Comparison of ENCODE assay signal across 8 mouse cellular contexts in genomic region chr4:114986211-114986590, GRCm38 (mm10). TPM values are rescaled to one million over a fixed set of nuclear protein-coding genes. Genes with fewer than 3 reads are reported as not detected.
A peak's percentile ranks its signal among the peaks of the same experiment; 100 is the strongest.
DNase-seq lines count a peak whose midpoint lies in the region; ATAC-seq lines count a peak whose summit lies in the region.

No protein-coding gene starts in this region.

- H3K4me2 ChIP-seq in hindbrain, embryonic 11.5 days (replicated peaks; ENCODE audit: low read depth, low read length) = peak overlapping the region; percentile 44

- H3K4me1 ChIP-seq in hindbrain, embryonic 11.5 days (replicated peaks; ENCODE audit: control insufficient read depth, insufficient read depth, low read length) = no peaks in the 10 kb centered on the region

- no peaks in the 10 kb centered on the region for H3K9me3 ChIP-seq in hindbrain, embryonic 11.5 days (ENCODE audit: control insufficient read depth, low read length)

- H3K36me3 ChIP-seq in hindbrain, embryonic 11.5 days (ENCODE audit: control insufficient read depth, insufficient read depth, low read length) = no peaks in the 10 kb centered on the region

- H3K9ac ChIP-seq in hindbrain, embryonic 11.5 days (ENCODE audit: low read depth, low read length) = peak overlapping the region; percentile 93

- peak overlapping the region; percentile 81 for H3K4me3 ChIP-seq in hindbrain, embryonic 11.5 days (ENCODE audit: low read depth, low read length)

- ATAC-seq in hindbrain, embryonic 11.5 days (ENCODE audit: low FRiP score) = peak; percentile 69

- 3% methylated on average over 8 of the region's 8 CpGs for WGBS in hindbrain, embryonic 11.5 days

- H3K27me3 ChIP-seq in hindbrain, embryonic 11.5 days (ENCODE audit: control insufficient read depth, insufficient read depth, low read length) = no peaks in the 10 kb centered on the region

- intact Hi-C loops in left cerebral cortex, postnatal 4 days (cut with DNase I) = no loop called here
- intact Hi-C loops in left cerebral cortex, postnatal 36 days (cut with DNase I) = no loop called here
- intact Hi-C loops in gastrocnemius, postnatal 14 days (cut with DNase I; ENCODE audit: low total_unique reads) = no loop called here

- DNase-seq in left cerebral cortex, postnatal 4 days = peak; percentile 2
- DNase-seq in left cerebral cortex, postnatal 36 days (ENCODE audit: low spot score in 2 of 2) = no peak
- DNase-seq in embryo, embryonic 11 days = peak; percentile 45
- peak; percentile 52 for DNase-seq in hindbrain, embryonic 11.5 days (ENCODE audit: low spot score)
- DNase-seq in mesoderm, embryonic 11.5 days (ENCODE audit: low read depth, low spot score) = peak; percentile 7
- no peak for DNase-seq in urinary bladder, postnatal 25 days (ENCODE audit: low spot score)
- no peak for DNase-seq in gastrocnemius, postnatal 14 days
- DNase-seq in spleen, postnatal 14 days (ENCODE audit: low spot score in 2 of 2) = no peak

- H3K27ac ChIP-seq in hindbrain, embryonic 11.5 days (ENCODE audit: low read depth, low read length) = peak overlapping the region; percentile 99

RNA-seq across cellular contexts. Expression of gene Cmpk1, which starts 0.8 kb away (rescaled TPM):
- total RNA-seq in left cerebral cortex, postnatal 4 days (2021) = 100 to 1,000 TPM; 141 to 149 TPM
- total RNA-seq in left cerebral cortex, postnatal 36 days (2021) = 10 to 100 TPM; 84.5 to 84.8 TPM
- polyA plus RNA-seq in hindbrain, embryonic 11.5 days (2014; fragmentation: Nextera tagmentation; extraction: Ambion mirVana) = 134 and 150 TPM in 2 replicates
- total RNA-seq in gastrocnemius, postnatal 14 days (2021) = 10 to 100 TPM; 24.5 to 26.9 TPM

RNA-seq across cellular contexts. Expression of gene Stil, which starts 13.8 kb away (rescaled TPM):
- total RNA-seq in left cerebral cortex, postnatal 4 days (2021) = 1 to 10 TPM; 2.9 to 3.1 TPM
- total RNA-seq in left cerebral cortex, postnatal 36 days (2021) = under 1 TPM; 0.52 to 1.00 TPM
- polyA plus RNA-seq in hindbrain, embryonic 11.5 days (2014; fragmentation: Nextera tagmentation; extraction: Ambion mirVana) = 18.3 and 23.0 TPM in 2 replicates
- total RNA-seq in gastrocnemius, postnatal 14 days (2021) = under 1 TPM; 0.84 to 0.86 TPM

Comparison
In these comparisons a context has a peak if more than half of its experiments do, and no peak if none do; other contexts are left out.
1. DNase-seq: peak in left cerebral cortex, postnatal 4 days (single experiment), embryo, embryonic 11 days (single experiment), hindbrain, embryonic 11.5 days (single experiment) and mesoderm, embryonic 11.5 days (single experiment); none in left cerebral cortex, postnatal 36 days (0 of 2), urinary bladder, postnatal 25 days (single experiment), gastrocnemius, postnatal 14 days (single experiment) and spleen, postnatal 14 days (0 of 2).